ENCODE assay signal across 8 mouse cellular contexts in the genomic region with DNA sequence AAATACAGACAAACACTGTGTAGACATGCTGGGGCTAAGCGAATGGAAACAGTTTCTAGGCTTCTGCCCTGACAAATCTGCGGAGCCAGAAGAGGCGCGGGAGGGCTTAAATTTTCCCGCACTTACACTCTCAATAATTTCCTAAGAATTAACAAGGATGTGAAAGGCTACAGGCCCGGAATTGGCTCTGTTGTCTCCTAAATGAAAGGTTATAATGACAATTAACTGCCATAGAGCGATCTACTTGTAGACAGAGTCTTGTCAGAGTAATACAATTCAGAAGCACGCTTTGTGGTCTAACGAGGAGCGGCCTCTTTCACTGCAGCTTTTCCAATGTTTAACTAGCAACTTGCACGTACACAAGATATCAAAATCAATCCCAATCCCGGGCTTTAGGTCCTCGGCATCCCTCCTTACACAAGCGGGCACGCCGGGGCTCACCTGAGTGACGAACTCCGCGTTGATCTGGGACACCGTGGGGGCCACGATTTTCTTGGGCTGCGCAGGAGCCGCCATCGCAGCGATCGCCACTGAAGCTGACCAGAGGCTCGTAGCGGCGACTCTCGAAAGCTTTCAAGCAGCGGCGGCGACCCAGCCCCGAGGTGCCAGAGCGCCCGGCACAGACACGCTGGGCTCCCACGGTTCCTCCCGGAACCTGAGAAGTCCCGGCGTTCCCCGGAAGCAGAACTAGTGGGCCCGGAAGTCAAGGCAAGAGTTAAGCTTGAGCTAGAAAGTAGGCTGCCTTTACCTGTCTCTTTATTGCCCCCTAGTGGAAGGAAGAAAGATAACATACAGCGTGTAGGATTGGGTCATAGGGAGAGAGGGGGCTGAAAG. TPM values are rescaled to one million over a fixed set of nuclear protein-coding genes. Genes with fewer than 3 reads are reported as not detected.
DNase-seq lines count a peak whose midpoint lies in the region; ATAC-seq and TF ChIP-seq lines count a peak whose summit lies in the region.

No protein-coding gene starts in this region.

- peak; percentile 89 for ATAC-seq in heart, embryonic 15.5 days (replicated peaks; ENCODE audit: insufficient number of reproducible peaks, insufficient read depth, low FRiP score, low read depth)
- peak; percentile 88 for ATAC-seq in liver, embryonic 14.5 days (ENCODE audit: insufficient read depth)
- ATAC-seq in neural tube, embryonic 11.5 days (ENCODE audit: insufficient read depth, low FRiP score, low TSS enrichment): peak; percentile 87
- ATAC-seq in stomach, postnatal 0 days (ENCODE audit: low FRiP score, low TSS enrichment): peak; percentile 98

- dilution Hi-C loops in CH12.LX (cut with MboI; ENCODE audit: extremely low pct_ligation_motif_present, extremely low pct_unique_long_range_greater_than_20kb, low sequenced_read_pairs): no loop called here

- H3K9me3 ChIP-seq in CH12.LX (replicated peaks; ENCODE audit: low read length): no peaks in the 10 kb centered on the region
- H3K9me3 ChIP-seq in forebrain, embryonic 10.5 days: no peaks in the 10 kb centered on the region
- H3K9me3 ChIP-seq in heart, embryonic 15.5 days (replicated peaks): no peaks in the 10 kb centered on the region
- no peaks in the 10 kb centered on the region for H3K9me3 ChIP-seq in liver, embryonic 14.5 days (ENCODE audit: control insufficient read depth, low read length)
- H3K9me3 ChIP-seq in neural tube, embryonic 11.5 days (ENCODE audit: control insufficient read depth, low read length): no peaks in the 10 kb centered on the region
- no peaks in the 10 kb centered on the region for H3K9me3 ChIP-seq in stomach, postnatal 0 days (ENCODE audit: control insufficient read depth, low read length)

- peak overlapping the region; percentile 70 for H3K9ac ChIP-seq in CH12.LX (ENCODE audit: insufficient read depth, low read depth)
- H3K9ac ChIP-seq in heart, embryonic 15.5 days: peak overlapping the region; percentile 84
- H3K9ac ChIP-seq in liver, embryonic 14.5 days (replicated peaks): peak overlapping the region; percentile 97
- peak overlapping the region; percentile 83 for H3K9ac ChIP-seq in neural tube, embryonic 11.5 days (ENCODE audit: low read length)
- peak overlapping the region; percentile 90 for H3K9ac ChIP-seq in stomach, postnatal 0 days (ENCODE audit: low read length)

- peaks cover 0 to 16% of the 10 kb centered on the region in 2 experiments; a peak in 1 of 4 replicates for H3K4me1 ChIP-seq in CH12.LX (ENCODE audit: control insufficient read depth in 1 of 2, insufficient read depth in 2 of 2)
- peaks cover 13% of the 10 kb centered on the region for H3K4me1 ChIP-seq in forebrain, embryonic 10.5 days
- H3K4me1 ChIP-seq in heart, embryonic 15.5 days (replicated peaks): peaks cover 8% of the 10 kb centered on the region
- H3K4me1 ChIP-seq in liver, embryonic 14.5 days (replicated peaks; ENCODE audit: control insufficient read depth in 2 of 2, insufficient read depth in 2 of 2, low read length in 1 of 2): peaks cover 3 to 7% of the 10 kb centered on the region in 2 experiments; a peak in 1 of 4 replicates
- H3K4me1 ChIP-seq in neural tube, embryonic 11.5 days (ENCODE audit: control insufficient read depth, insufficient read depth, low read length): peaks cover 7% of the 10 kb centered on the region; the same call in 1 of the 2 replicates
- no peaks in the 10 kb centered on the region for H3K4me1 ChIP-seq in stomach, postnatal 0 days (replicated peaks; ENCODE audit: control insufficient read depth, insufficient read depth)

- peaks cover 9 to 23% of the 10 kb centered on the region in 2 experiments for H3K36me3 ChIP-seq in CH12.LX (replicated peaks in 1 of 2; ENCODE audit: control insufficient read depth in 1 of 2, insufficient read depth in 1 of 2, low read length in 1 of 2)
- peaks cover 22% of the 10 kb centered on the region for H3K36me3 ChIP-seq in forebrain, embryonic 10.5 days (replicated peaks)
- peaks cover 4% of the 10 kb centered on the region; the same call in 1 of the 2 replicates for H3K36me3 ChIP-seq in heart, embryonic 15.5 days
- H3K36me3 ChIP-seq in liver, embryonic 14.5 days (replicated peaks; ENCODE audit: control insufficient read depth, insufficient read depth, low read depth): no peaks in the 10 kb centered on the region; the same call in 1 of the 2 replicates
- H3K36me3 ChIP-seq in neural tube, embryonic 11.5 days (ENCODE audit: control insufficient read depth, insufficient read depth, low read length): no peaks in the 10 kb centered on the region; the same call in 1 of the 2 replicates
- H3K36me3 ChIP-seq in stomach, postnatal 0 days (ENCODE audit: control insufficient read depth, insufficient read depth, low read length): no peaks in the 10 kb centered on the region

- TF ChIP-seq EP300 in CH12.LX (IDR thresholded peaks at IDR 0.05; ENCODE audit: low read length): no peak
- no peak for TF ChIP-seq EP300 in liver, embryonic 14.5 days (IDR thresholded peaks at IDR 0.05; ENCODE audit: low read depth)
- TF ChIP-seq EP300 in stomach, postnatal 0 days (optimal IDR thresholded peaks at IDR 0.05): no peak

- H3K4me2 ChIP-seq in CH12.LX (ENCODE audit: insufficient read depth, low read depth, poor library complexity, severe bottlenecking): peak overlapping the region; percentile 80; the same call in 1 of the 2 replicates
- peak overlapping the region; percentile 84 for H3K4me2 ChIP-seq in heart, embryonic 15.5 days
- H3K4me2 ChIP-seq in liver, embryonic 14.5 days (ENCODE audit: low read depth): peak overlapping the region; percentile 86
- H3K4me2 ChIP-seq in neural tube, embryonic 11.5 days (ENCODE audit: low read depth): peak overlapping the region; percentile 85
- H3K4me2 ChIP-seq in stomach, postnatal 0 days (replicated peaks; ENCODE audit: low read depth): peak overlapping the region; percentile 70

- TF ChIP-seq RAD21 in CH12.LX (IDR thresholded peaks at IDR 0.05; ENCODE audit: low read depth, low read length): peak; percentile 25

- H3K27ac ChIP-seq in CH12.LX (ENCODE audit: insufficient read depth, low read depth): no peak overlapping the region
- H3K27ac ChIP-seq in forebrain, embryonic 10.5 days: peak overlapping the region; percentile 91
- H3K27ac ChIP-seq in heart, embryonic 15.5 days: peak overlapping the region; percentile 41; the same call in 1 of the 2 replicates
- H3K27ac ChIP-seq in liver, embryonic 14.5 days: peak overlapping the region; percentile 25; the same call in 1 of the 2 replicates
- H3K27ac ChIP-seq in neural tube, embryonic 11.5 days (ENCODE audit: low read depth, low read length): no peak overlapping the region
- H3K27ac ChIP-seq in stomach, postnatal 0 days (replicated peaks): 0 out of 2 replicates have a peak overlapping the region, but pooled peaks have one; percentile 25

- peak overlapping the region; percentile 78 to 98 (median 97) for H3K4me3 ChIP-seq in CH12.LX (replicated peaks in 1 of 3; ENCODE audit: low read depth in 2 of 3, low read length in 2 of 3, poor library complexity in 1 of 3)
- H3K4me3 ChIP-seq in forebrain, embryonic 10.5 days: peak overlapping the region; percentile 91
- peak overlapping the region; percentile 85 for H3K4me3 ChIP-seq in heart, embryonic 15.5 days
- peak overlapping the region; percentile 97 to 99 for H3K4me3 ChIP-seq in liver, embryonic 14.5 days (ENCODE audit: insufficient read depth in 1 of 2, low read depth in 2 of 2, low read length in 2 of 2)
- H3K4me3 ChIP-seq in neural tube, embryonic 11.5 days (ENCODE audit: low read depth, low read length): peak overlapping the region; percentile 84
- H3K4me3 ChIP-seq in stomach, postnatal 0 days (ENCODE audit: low read depth, low read length): peak overlapping the region; percentile 88

- H3K27me3 ChIP-seq in CH12.LX (replicated peaks): no peaks in the 10 kb centered on the region
- no peaks in the 10 kb centered on the region for H3K27me3 ChIP-seq in forebrain, embryonic 10.5 days (ENCODE audit: poor library complexity, severe bottlenecking)
- H3K27me3 ChIP-seq in heart, embryonic 15.5 days: no peaks in the 10 kb centered on the region
- no peaks in the 10 kb centered on the region for H3K27me3 ChIP-seq in liver, embryonic 14.5 days (ENCODE audit: control insufficient read depth, insufficient read depth, low read length)
- H3K27me3 ChIP-seq in neural tube, embryonic 11.5 days (ENCODE audit: control insufficient read depth, insufficient read depth, low read length): no peaks in the 10 kb centered on the region
- H3K27me3 ChIP-seq in stomach, postnatal 0 days (ENCODE audit: control insufficient read depth, insufficient read depth, low read length): no peaks in the 10 kb centered on the region

- H3K79me2 ChIP-seq in CH12.LX (replicated peaks; ENCODE audit: control insufficient read depth, extremely low read depth, insufficient read depth, poor library complexity, severe bottlenecking): peaks cover 26% of the 10 kb centered on the region

- TF ChIP-seq CTCF in CH12.LX (conservative IDR thresholded peaks at IDR 0.05 in 1 of 2, IDR thresholded peaks at IDR 0.05 in 1 of 2; ENCODE audit: low read depth in 2 of 2, low read length in 2 of 2): peak; percentile 62 to 80
- peak; percentile 88 for TF ChIP-seq CTCF in liver, embryonic 14.5 days (IDR thresholded peaks at IDR 0.05; ENCODE audit: low read depth)
- TF ChIP-seq CTCF in stomach, postnatal 0 days (IDR thresholded peaks at IDR 0.05; ENCODE audit: low read depth): peak; percentile 93

- TF ChIP-seq POLR2A in CH12.LX (IDR thresholded peaks at IDR 0.05; ENCODE audit: low read depth, low read length): peak; percentile 99

- peak; percentile 89 for DNase-seq in CH12.LX (ENCODE audit: extremely low read depth)
- peak; percentile 72 for DNase-seq in c-Kit-positive CD71-negative TER-119-negative erythroid progenitor cells, embryonic 14.5 days (ENCODE audit: low read depth)
- peak; percentile 81 for DNase-seq in forebrain, embryonic 10.5 days (ENCODE audit: extremely low spot score, low spot score)
- DNase-seq in kidney, postnatal 25 days: peak; percentile 83 to 92
- peak; percentile 73 to 82 (median 76) for DNase-seq in liver, embryonic 14.5 days (ENCODE audit: low read depth in 3 of 3, low spot score in 3 of 3)
- peak; percentile 78 for DNase-seq in neural tube, embryonic 11.5 days (ENCODE audit: low spot score)
- DNase-seq in stomach, postnatal 0 days (ENCODE audit: low spot score): peak; percentile 82

- in situ Hi-C loops in CH12.LX (cut with MboI; ENCODE audit: low pct_ligation_motif_present, low pct_unique_long_range_greater_than_20kb, low sequenced_read_pairs): no loop called here

- under 1% methylated on average over 44 of the region's 44 CpGs for WGBS in forebrain, embryonic 10.5 days
- WGBS in heart, embryonic 15.5 days: under 1% methylated on average over 44 of the region's 44 CpGs
- WGBS in liver, embryonic 14.5 days (ENCODE audit: insufficient replicate concordance): under 1% methylated on average over 44 of the region's 44 CpGs
- under 1% methylated on average over 44 of the region's 44 CpGs for WGBS in neural tube, embryonic 11.5 days
- WGBS in stomach, postnatal 0 days: under 1% methylated on average over 44 of the region's 44 CpGs

RNA-seq across cellular contexts. Expression of gene Aqr, which starts 12.0 kb away (rescaled TPM):
- total RNA-seq in CH12.LX (2012; rRNA removed) (37.1 and 45.2 TPM in 2 replicates), CH12.LX (2014; rRNA removed) (44.0 and 45.3 TPM in 2 replicates)
- 51.6 and 64.1 TPM in 2 replicates for polyA plus RNA-seq in CH12.LX (2012; ENCODE audit: insufficient read length, low read depth)
- polyA plus RNA-seq in forebrain, embryonic 10.5 days (2016; fragmentation: Nextera tagmentation; extraction: Ambion mirVana): 50.1 and 52.0 TPM in 2 replicates
- polyA plus RNA-seq in heart, embryonic 15.5 days (2015; fragmentation: Nextera tagmentation; extraction: Ambion mirVana): 22.9 and 24.4 TPM in 2 replicates
- polyA plus RNA-seq in liver, embryonic 14.5 days (2012; rRNA removed): 13.1 and 16.4 TPM in 2 replicates
- 21.6 and 21.8 TPM in 2 replicates for polyA plus RNA-seq in liver, embryonic 14.5 days (2014; fragmentation: Nextera tagmentation; extraction: Ambion mirVana)
- 62.7 and 64.3 TPM in 2 replicates for polyA plus RNA-seq in neural tube, embryonic 11.5 days (2014; fragmentation: Nextera tagmentation; extraction: Ambion mirVana)
- 21.4 TPM in 2 replicates for polyA plus RNA-seq in stomach, postnatal 0 days (2015; fragmentation: Nextera tagmentation; extraction: Ambion mirVana)

RNA-seq across cellular contexts. Expression of gene Zfp770, which starts 26.4 kb away (rescaled TPM):
- total RNA-seq in CH12.LX (2012; rRNA removed) (4.6 and 5.4 TPM in 2 replicates), CH12.LX (2014; rRNA removed) (9.9 and 11.0 TPM in 2 replicates)
- polyA plus RNA-seq in CH12.LX (2012; ENCODE audit: insufficient read length, low read depth): 11.2 and 12.3 TPM in 2 replicates
- polyA plus RNA-seq in forebrain, embryonic 10.5 days (2016; fragmentation: Nextera tagmentation; extraction: Ambion mirVana): 3.8 and 4.1 TPM in 2 replicates
- polyA plus RNA-seq in heart, embryonic 15.5 days (2015; fragmentation: Nextera tagmentation; extraction: Ambion mirVana): 3.0 and 3.4 TPM in 2 replicates
- 1.4 and 2.5 TPM in 2 replicates for polyA plus RNA-seq in liver, embryonic 14.5 days (2012; rRNA removed)
- 1.5 and 1.9 TPM in 2 replicates for polyA plus RNA-seq in liver, embryonic 14.5 days (2014; fragmentation: Nextera tagmentation; extraction: Ambion mirVana)
- 4.9 and 5.4 TPM in 2 replicates for polyA plus RNA-seq in neural tube, embryonic 11.5 days (2014; fragmentation: Nextera tagmentation; extraction: Ambion mirVana)
- 1.8 and 2.0 TPM in 2 replicates for polyA plus RNA-seq in stomach, postnatal 0 days (2015; fragmentation: Nextera tagmentation; extraction: Ambion mirVana)

Comparison
In these comparisons a context has a peak if more than half of its experiments do, and no peak if none do; other contexts are left out.
1. H3K27ac ChIP-seq: peak in forebrain, embryonic 10.5 days (single experiment), heart, embryonic 15.5 days (single experiment), liver, embryonic 14.5 days (single experiment) and stomach, postnatal 0 days (single experiment); none in CH12.LX (single experiment) and neural tube, embryonic 11.5 days (single experiment).
2. Peak in every context shown above with its lines, with median percentiles within 50 percentile points of each other: DNase-seq, H3K4me2 ChIP-seq, H3K4me3 ChIP-seq, H3K9ac ChIP-seq, CTCF ChIP-seq and ATAC-seq.